Mouse (Mus musculus) embryonic facial prominence, embryonic 14.5 days (tissue): Measurements from ENCODE around the gene Tnrc6b. TPM values are rescaled to one million over a fixed set of nuclear protein-coding genes. Genes with fewer than 3 reads are reported as not detected.

Experiments used
- ATAC-seq: fragments of 200-750 bp; cut with Nextera tagmentation; 2 replicates; pipeline ENCODE4 v1.8.0; 2017; ENCODE audit warnings: low read depth, moderate number of reproducible peaks, moderate TSS enrichment
- DNase-seq: peaks from one replicate; pipeline ENCODE4 v3.0.0-alpha.2; 2015; ENCODE audit warnings: low spot score
- H3K27ac ChIP-seq: fragments of 300-500 bp; sonication (generic); replicated peaks from 2 replicates; pipeline ENCODE4 v1.5.1; 2014; ENCODE audit warnings: low read depth, mild to moderate bottlenecking, low read length, moderate library complexity
- H3K27me3 ChIP-seq: fragments of 300-500 bp; sonication (generic); replicated peaks from 2 replicates; pipeline ENCODE4 v1.6.1; 2014; ENCODE audit warnings: low read length; ENCODE audit not compliant: control insufficient read depth, insufficient read depth
- H3K36me3 ChIP-seq: fragments of 300-500 bp; sonication (generic); 2 replicates; pipeline ENCODE4 v1.6.1; 2014; ENCODE audit warnings: low read length, mixed read lengths; ENCODE audit not compliant: control insufficient read depth, insufficient read depth
- H3K4me1 ChIP-seq: fragments of 300-500 bp; sonication (generic); 2 replicates; pipeline ENCODE4 v1.6.1; 2014; ENCODE audit warnings: antibody characterized with exemption, low read length; ENCODE audit not compliant: control insufficient read depth, insufficient read depth
- H3K4me2 ChIP-seq: fragments of 300-500 bp; sonication (generic); 2 replicates; pipeline ENCODE4 v1.6.1; 2014; ENCODE audit warnings: low read depth, mild to moderate bottlenecking, low read length, moderate library complexity, mixed read lengths
- H3K4me3 ChIP-seq: fragments of 300-500 bp; sonication (generic); 2 replicates; pipeline ENCODE4 v1.5.1; 2014; ENCODE audit warnings: low read depth, mild to moderate bottlenecking, low read length
- H3K9ac ChIP-seq: fragments of 300-500 bp; sonication (generic); 2 replicates; pipeline ENCODE4 v1.6.1; 2014; ENCODE audit warnings: low read depth, mild to moderate bottlenecking, low read length, moderate library complexity, mixed read lengths
- H3K9me3 ChIP-seq: fragments of 300-500 bp; sonication (generic); 2 replicates; pipeline ENCODE4 v1.6.1; 2016; ENCODE audit warnings: low read length; ENCODE audit not compliant: control insufficient read depth
- WGBS: fragments of 180-500 bp; shearing (Covaris S2); extraction: QIAGEN DNeasy Blood & Tissue Kit; methylation state at CpG from one replicate; pipeline ENCODE4 v1.1.7; 2014; 5-methylcytosine and 5-hydroxymethylcytosine counted together
- polyA plus RNA-seq: library from polyadenylated mRNA; unstranded; fragments of >200 nt; fragmentation: Nextera tagmentation; extraction: Ambion mirVana; gene quantifications from 2 replicates; pipeline ENCODE4 v1.2.1, GENCODE M21; 2014

Tnrc6b gene
- polyA plus RNA-seq, 1 experiment from 2014 or later, result 12.5 TPM

DNA sequence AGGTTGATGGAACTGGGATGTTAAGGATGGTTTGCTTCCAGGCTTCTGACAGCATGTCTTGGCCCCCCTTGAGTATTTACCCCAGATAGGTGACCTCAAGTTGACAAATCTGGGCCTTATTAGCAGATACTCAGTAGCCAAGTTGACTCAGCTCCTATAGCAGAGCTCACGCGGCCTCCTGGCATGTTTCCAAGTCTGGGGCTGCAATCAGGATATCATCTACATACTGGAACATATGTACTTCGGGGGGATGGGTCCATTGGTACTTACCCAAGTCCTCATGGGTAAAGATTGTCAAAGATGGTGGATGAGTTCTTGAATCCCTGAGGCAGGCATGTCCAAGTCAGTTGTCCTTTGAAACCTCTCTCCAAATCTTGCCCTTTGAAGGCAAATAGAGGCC, 67.9 kb downstream of the Tnrc6b start:
- DNase-seq, result peak; percentile 30
- no peaks in the 10 kb centered on the region for H3K27me3 ChIP-seq
- H3K4me1 ChIP-seq, result no peaks in the 10 kb centered on the region
- no peak overlapping the region for H3K4me2 ChIP-seq
- H3K9me3 ChIP-seq, result no peaks in the 10 kb centered on the region
- H3K4me3 ChIP-seq, result no peak overlapping the region
- WGBS, result 27% methylated on average over 3 of the region's 3 CpGs
- no peak overlapping the region for H3K9ac ChIP-seq
- H3K36me3 ChIP-seq, result no peaks in the 10 kb centered on the region
- ATAC-seq, result no peak
- no peak overlapping the region for H3K27ac ChIP-seq

DNA sequence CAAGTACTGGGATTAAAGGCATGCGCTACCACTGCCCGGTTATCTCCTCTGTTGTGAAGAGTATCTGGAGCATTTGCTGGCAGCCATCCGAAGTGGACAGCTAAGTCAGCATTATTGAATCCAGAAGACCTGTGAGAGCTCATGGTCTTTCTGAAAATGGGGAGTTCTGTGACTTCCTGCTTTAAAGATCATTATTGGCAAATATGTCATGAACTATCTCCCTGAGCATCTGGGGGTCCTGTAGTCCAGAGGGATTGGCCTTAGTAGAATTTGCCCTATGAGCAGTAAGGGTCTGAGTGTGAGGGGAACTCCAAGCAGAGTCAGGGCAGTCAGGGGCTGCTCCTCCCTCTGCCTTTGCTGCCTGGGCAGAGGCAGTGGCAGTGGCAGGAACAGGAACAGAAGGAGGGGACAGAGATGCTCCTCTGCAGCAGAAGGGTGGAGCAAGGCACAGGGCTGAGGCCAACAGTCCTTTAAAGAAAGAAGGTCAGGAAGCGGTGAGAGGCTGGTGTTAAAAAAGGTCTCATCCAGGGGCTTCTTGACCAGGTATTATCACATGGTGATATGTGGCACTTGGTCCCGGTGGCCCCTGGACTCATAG, 69.1 kb downstream of the Tnrc6b start:
- Histone ChIP-seq H3K36me3 (no peaks in the 10 kb centered on the region), H3K27ac (no peak overlapping the region), H3K4me2 (no peak overlapping the region), H3K9me3 (no peaks in the 10 kb centered on the region), H3K27me3 (no peaks in the 10 kb centered on the region), H3K4me1 (peaks cover 6% of the 10 kb centered on the region), H3K9ac (no peak overlapping the region), H3K4me3 (no peak overlapping the region)
- WGBS, result 92% methylated on average over 5 of the region's 5 CpGs
- DNase-seq (no peak), ATAC-seq (no peak)

DNA sequence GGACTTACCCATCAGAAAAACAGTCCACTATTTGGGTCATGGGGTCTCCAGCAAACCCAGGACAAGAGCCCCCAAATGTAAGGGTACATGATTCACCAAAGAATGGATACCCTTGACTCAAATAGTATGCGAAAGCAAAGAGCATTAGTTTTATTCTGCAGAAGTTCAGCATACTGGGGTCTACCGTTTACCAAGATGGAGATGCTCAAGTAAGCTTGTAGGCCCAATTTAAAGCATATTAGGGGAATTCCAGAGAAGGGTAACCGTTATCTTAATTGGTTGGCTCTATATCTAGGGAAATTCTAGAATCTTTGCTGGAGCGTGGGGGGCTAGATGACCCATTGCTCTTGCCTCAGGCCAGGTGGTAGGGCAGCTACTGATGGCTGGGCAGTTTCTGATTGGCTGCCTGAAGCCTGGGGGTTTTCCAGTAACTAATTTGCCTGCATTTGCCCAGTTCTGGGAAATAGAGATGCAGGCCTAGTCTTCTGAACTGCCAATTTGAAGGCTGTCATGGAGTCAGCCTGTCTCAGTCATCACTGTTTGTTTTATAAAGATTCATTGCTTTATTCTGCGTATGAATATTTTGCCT, 70.2 kb downstream of the Tnrc6b start:
- Histone ChIP-seq H3K36me3 (no peaks in the 10 kb centered on the region), H3K4me1 (peaks cover 6% of the 10 kb centered on the region), H3K27me3 (no peaks in the 10 kb centered on the region), H3K27ac (no peak overlapping the region), H3K4me3 (no peak overlapping the region), H3K9ac (no peak overlapping the region), H3K4me2 (no peak overlapping the region), H3K9me3 (no peaks in the 10 kb centered on the region)
- DNase-seq (no peak), ATAC-seq (no peak)
- 90% methylated on average over 5 of the region's 5 CpGs for WGBS

GRCm38 (mm10) chr15:80784553-80784971, 73.4 kb downstream of the Tnrc6b start:
- ATAC-seq, result peak; percentile 88; the same call in 1 of the 2 replicates
- peak; percentile 66 for DNase-seq
- Histone ChIP-seq H3K27ac (no peak overlapping the region), H3K9me3 (no peaks in the 10 kb centered on the region), H3K36me3 (no peaks in the 10 kb centered on the region), H3K9ac (no peak overlapping the region), H3K4me3 (no peak overlapping the region), H3K4me2 (0 out of 2 replicates have a peak overlapping the region, but pooled peaks have one; percentile 7), H3K27me3 (no peaks in the 10 kb centered on the region), H3K4me1 (peaks cover 6% of the 10 kb centered on the region)
- 42% methylated on average over 7 of the region's 7 CpGs for WGBS

DNA sequence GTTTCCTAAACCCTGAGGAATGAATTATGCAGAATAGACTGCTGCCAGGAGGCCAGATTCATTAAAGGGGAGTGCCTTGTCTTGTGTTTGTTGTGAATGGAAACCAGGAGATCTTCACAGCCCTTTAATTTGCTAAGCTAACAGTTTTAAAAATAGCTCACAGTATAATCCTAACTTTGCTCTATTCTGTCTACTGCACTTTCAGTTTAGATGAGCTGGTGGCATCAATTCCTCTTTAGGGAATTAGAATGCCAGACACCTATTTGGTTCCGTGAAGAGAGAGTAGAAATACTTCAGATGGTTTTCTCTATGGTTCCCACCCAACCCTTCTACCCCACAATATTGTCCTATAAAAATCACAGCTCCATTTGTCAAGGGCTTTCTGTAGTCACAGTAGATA, 74.6 kb downstream of the Tnrc6b start:
- WGBS, result 67% methylated on average over 1 of the region's 1 CpGs
- H3K9ac ChIP-seq, result no peak overlapping the region
- DNase-seq, result no peak
- H3K4me1 ChIP-seq, result peaks cover 6% of the 10 kb centered on the region
- H3K9me3 ChIP-seq, result no peaks in the 10 kb centered on the region
- no peaks in the 10 kb centered on the region for H3K36me3 ChIP-seq
- no peaks in the 10 kb centered on the region for H3K27me3 ChIP-seq
- H3K4me2 ChIP-seq, result no peak overlapping the region
- no peak overlapping the region for H3K4me3 ChIP-seq
- no peak for ATAC-seq
- no peak overlapping the region for H3K27ac ChIP-seq

GRCm38 (mm10) chr15:80787746-80788145, 76.6 kb downstream of the Tnrc6b start:
- Histone ChIP-seq H3K27ac (no peak overlapping the region), H3K9me3 (no peaks in the 10 kb centered on the region), H3K27me3 (no peaks in the 10 kb centered on the region), H3K36me3 (no peaks in the 10 kb centered on the region), H3K4me2 (no peak overlapping the region), H3K4me3 (no peak overlapping the region), H3K4me1 (peaks cover 6% of the 10 kb centered on the region), H3K9ac (no peak overlapping the region)
- 86% methylated on average over 4 of the region's 4 CpGs for WGBS
- no peak for ATAC-seq
- no peak for DNase-seq

DNA sequence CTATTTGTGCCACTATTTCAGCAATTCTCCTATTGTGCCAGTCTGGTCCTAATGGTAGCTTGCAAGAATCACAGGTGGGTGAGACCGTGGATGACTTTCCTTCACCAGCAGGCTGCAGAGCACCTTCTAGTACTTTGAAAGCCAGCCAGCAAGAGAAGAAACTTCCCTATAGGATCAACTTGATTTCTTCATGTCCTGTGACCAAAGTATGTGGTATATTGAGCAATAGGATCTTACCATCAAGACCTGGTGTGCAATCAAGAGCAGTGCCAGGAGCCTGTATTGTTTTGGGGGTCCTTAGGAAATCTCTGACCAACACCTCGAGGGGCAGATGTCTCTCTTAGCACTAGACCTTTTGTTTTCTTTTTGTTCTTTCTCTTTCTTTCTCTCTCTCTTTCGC, 81.4 kb downstream of the Tnrc6b start:
- ATAC-seq, result no peak
- Histone ChIP-seq H3K36me3 (no peaks in the 10 kb centered on the region), H3K9ac (no peak overlapping the region), H3K27ac (no peak overlapping the region), H3K4me1 (peaks cover 3% of the 10 kb centered on the region), H3K27me3 (no peaks in the 10 kb centered on the region), H3K4me2 (no peak overlapping the region), H3K4me3 (no peak overlapping the region), H3K9me3 (no peaks in the 10 kb centered on the region)
- no peak for DNase-seq
- WGBS, result 81% methylated on average over 3 of the region's 3 CpGs

GRCm38 (mm10) chr15:80795076-80795475, 84.0 kb downstream of the Tnrc6b start:
- no peak overlapping the region for H3K4me2 ChIP-seq
- no peak for ATAC-seq
- H3K4me3 ChIP-seq, result no peak overlapping the region
- H3K27me3 ChIP-seq, result no peaks in the 10 kb centered on the region
- H3K9me3 ChIP-seq, result no peaks in the 10 kb centered on the region
- H3K4me1 ChIP-seq, result peaks cover 7% of the 10 kb centered on the region
- H3K9ac ChIP-seq, result no peak overlapping the region
- no peak overlapping the region for H3K27ac ChIP-seq
- no peaks in the 10 kb centered on the region for H3K36me3 ChIP-seq
- WGBS, result 81% methylated on average over 1 of the region's 1 CpGs
- peak; percentile 17 for DNase-seq

- H3K9me3 ChIP-seq, result no peaks in the 10 kb centered on the region
- peak; percentile 81 for ATAC-seq
Measured at GRCm38 (mm10) chr15:80797757-80798156, 86.6 kb downstream of the Tnrc6b start.

More at GRCm38 (mm10) chr15:80797757-80798156, 86.6 kb downstream of the Tnrc6b start:
- H3K36me3 ChIP-seq, result no peaks in the 10 kb centered on the region
- peaks cover 25% of the 10 kb centered on the region for H3K4me1 ChIP-seq
- H3K9ac ChIP-seq, result peak overlapping the region; percentile 77
- H3K4me3 ChIP-seq, result peak overlapping the region; percentile 61
- peak overlapping the region; percentile 75 for H3K4me2 ChIP-seq
- no peaks in the 10 kb centered on the region for H3K27me3 ChIP-seq
- 0% methylated on average over 5 of the region's 6 CpGs for WGBS
- DNase-seq, result peak; percentile 84
- H3K27ac ChIP-seq, result peak overlapping the region; percentile 94
